Mouse (Mus musculus) MEL (cell line): ENCODE measurements around the gene Klhl36. TPM values are rescaled to one million over a fixed set of nuclear protein-coding genes. Genes with fewer than 3 reads are reported as not detected.

Source experiments
- DNase-seq: peaks from one replicate; pipeline ENCODE4 v3.0.0; 2011; ENCODE audit warnings: low read depth, low spot score
- H3K27ac ChIP-seq: 2 replicates; pipeline ENCODE4 v1.5.1; 2012; ENCODE audit warnings: low read depth, mild to moderate bottlenecking, control low read depth, low read length, moderate library complexity; ENCODE audit not compliant: control insufficient read depth
- H3K27me3 ChIP-seq, 2 experiments: fragments of 150-350 bp in 1 of 2; sonication (generic) in 1 of 2; 2 replicates each; pipeline ENCODE4 v1.6.1; 2012; ENCODE audit warnings: low read length in 2 of 2, mild to moderate bottlenecking in 2 of 2, improper control_type of control experiment in 1 of 2, moderate library complexity in 1 of 2; ENCODE audit not compliant: insufficient read depth in 2 of 2, control insufficient read depth in 1 of 2
- H3K36me3 ChIP-seq, 2 experiments: 2 replicates each; pipeline ENCODE4 v1.6.1; 2012 to 2014; ENCODE audit warnings: low read length in 2 of 2, improper control_type of control experiment in 1 of 2, inconsistent platforms in 1 of 2, mild to moderate bottlenecking in 1 of 2; ENCODE audit not compliant: insufficient read depth in 2 of 2, control insufficient read depth in 1 of 2
- H3K4me1 ChIP-seq, 2 experiments: fragments of 150-350 bp in 1 of 2; sonication (generic) in 1 of 2; 2 replicates each; pipeline ENCODE4 v1.6.1; 2012; ENCODE audit warnings: low read length in 2 of 2, improper control_type of control experiment in 1 of 2, mild to moderate bottlenecking in 1 of 2; ENCODE audit not compliant: insufficient read depth in 2 of 2, control insufficient read depth in 1 of 2
- H3K4me3 ChIP-seq, 2 experiments: fragments of 150-350 bp in 1 of 2; sonication (generic) in 1 of 2; 2 replicates each; pipeline ENCODE4 v1.5.1; 2012; ENCODE audit warnings: low read depth in 2 of 2, low read length in 2 of 2, mild to moderate bottlenecking in 2 of 2, moderate library complexity in 2 of 2, control low read depth in 1 of 2, improper control_type of control experiment in 1 of 2; ENCODE audit not compliant: control insufficient read depth in 1 of 2, insufficient read depth in 1 of 2
- H3K79me2 ChIP-seq: 2 replicates; pipeline ENCODE4 v1.6.1; 2012; ENCODE audit warnings: mild to moderate bottlenecking, low read length, moderate library complexity; ENCODE audit not compliant: control insufficient read depth, poor library complexity, insufficient read depth
- H3K9ac ChIP-seq: 2 replicates; pipeline ENCODE4 v1.6.1; 2012; ENCODE audit warnings: low read depth, mild to moderate bottlenecking, control low read depth, low read length, moderate library complexity; ENCODE audit not compliant: control insufficient read depth, poor library complexity, severe bottlenecking
- H3K9me3 ChIP-seq: fragments of 150-350 bp; sonication (generic); replicated peaks from 2 replicates; pipeline ENCODE4 v1.6.1; 2012; ENCODE audit warnings: mild to moderate bottlenecking, low read length, improper control_type of control experiment, moderate library complexity; ENCODE audit not compliant: insufficient read depth
- BHLHE40 ChIP-seq: IDR thresholded peaks from 2 replicates; pipeline ENCODE4 v1.6.1; 2012; ENCODE audit warnings: low read depth, mild to moderate bottlenecking, inconsistent platforms, low read length, improper control_type of control experiment, borderline replicate concordance
- CHD1 ChIP-seq: IDR thresholded peaks from 2 replicates; pipeline ENCODE4 v1.6.1; 2012; ENCODE audit warnings: low read depth, mild to moderate bottlenecking, inconsistent platforms, low read length, improper control_type of control experiment
- ELF1 ChIP-seq: IDR thresholded peaks from 2 replicates; pipeline ENCODE4 v1.6.1; 2014; ENCODE audit warnings: low read depth, mild to moderate bottlenecking, inconsistent platforms, low read length, improper control_type of control experiment, moderate library complexity
- EP300 ChIP-seq, 2 experiments: IDR thresholded peaks; 2 replicates each; pipeline ENCODE4 v1.6.1; 2011; ENCODE audit warnings: improper control_type of control experiment in 2 of 2, low read length in 2 of 2, low read depth in 1 of 2, mild to moderate bottlenecking in 1 of 2
- ETS1 ChIP-seq: IDR thresholded peaks from 2 replicates; pipeline ENCODE4 v1.6.1; 2012; ENCODE audit warnings: low read depth, mild to moderate bottlenecking, inconsistent platforms, low read length, improper control_type of control experiment, moderate library complexity
- GATA1 ChIP-seq: IDR thresholded peaks from 2 replicates; pipeline ENCODE4 v1.6.1; 2011; ENCODE audit warnings: low read depth, low read length, improper control_type of control experiment
- HCFC1 ChIP-seq: IDR thresholded peaks from 2 replicates; pipeline ENCODE4 v1.6.1; 2012; ENCODE audit warnings: low read depth, mild to moderate bottlenecking, inconsistent platforms, low read length, improper control_type of control experiment, moderate library complexity
- MEF2A ChIP-seq: IDR thresholded peaks from 2 replicates; pipeline ENCODE4 v1.6.1; 2014; ENCODE audit warnings: low read depth, mild to moderate bottlenecking, inconsistent platforms, low read length, improper control_type of control experiment; ENCODE audit not compliant: poor library complexity, insufficient replicate concordance, severe bottlenecking; ENCODE audit errors: extremely low read depth
- MXI1 ChIP-seq: IDR thresholded peaks from 2 replicates; pipeline ENCODE4 v1.6.1; 2011; ENCODE audit warnings: mild to moderate bottlenecking, low read depth, low read length, improper control_type of control experiment
- MYB ChIP-seq: IDR thresholded peaks from 2 replicates; pipeline ENCODE4 v1.6.1; 2011; ENCODE audit warnings: mild to moderate bottlenecking, low read depth, low read length, improper control_type of control experiment
- POLR2A ChIP-seq, 2 experiments: IDR thresholded peaks; 2 replicates each; pipeline ENCODE4 v1.6.1; 2011 to 2012; ENCODE audit warnings: low read length in 2 of 2, mild to moderate bottlenecking in 2 of 2, control low read depth in 1 of 2, improper control_type of control experiment in 1 of 2, low read depth in 1 of 2, moderate library complexity in 1 of 2; ENCODE audit not compliant: control insufficient read depth in 1 of 2, insufficient read depth in 1 of 2, poor library complexity in 1 of 2
- SIN3A ChIP-seq: IDR thresholded peaks from 2 replicates; pipeline ENCODE4 v1.6.1; 2012; ENCODE audit warnings: low read length, improper control_type of control experiment, inconsistent platforms
- TAL1 ChIP-seq: IDR thresholded peaks from 2 replicates; pipeline ENCODE4 v1.6.1; 2012; ENCODE audit warnings: mild to moderate bottlenecking, inconsistent platforms, low read length, moderate library complexity, mixed read lengths
- TBP ChIP-seq: IDR thresholded peaks from 2 replicates; pipeline ENCODE4 v1.8.0; 2011; ENCODE audit warnings: low read depth, low read length, improper control_type of control experiment
- TCF12 ChIP-seq: IDR thresholded peaks from 2 replicates; pipeline ENCODE4 v1.6.1; 2014; ENCODE audit warnings: low read depth, mild to moderate bottlenecking, inconsistent platforms, low read length, improper control_type of control experiment, moderate library complexity
- UBTF ChIP-seq: IDR thresholded peaks from 2 replicates; pipeline ENCODE4 v1.6.1; 2012; ENCODE audit warnings: low read depth, mild to moderate bottlenecking, inconsistent platforms, low read length, improper control_type of control experiment, moderate library complexity, borderline replicate concordance; ENCODE audit not compliant: insufficient read depth
- USF1 ChIP-seq: IDR thresholded peaks from 2 replicates; pipeline ENCODE4 v1.6.1; 2014; ENCODE audit warnings: low read depth, mild to moderate bottlenecking, inconsistent platforms, low read length, improper control_type of control experiment, moderate library complexity
- ZC3H11A ChIP-seq: IDR thresholded peaks from 2 replicates; pipeline ENCODE4 v1.6.1; 2012; ENCODE audit warnings: low read depth, mild to moderate bottlenecking, inconsistent platforms, low read length, improper control_type of control experiment
- ZKSCAN1 ChIP-seq: IDR thresholded peaks from 2 replicates; pipeline ENCODE4 v1.6.1; 2012; ENCODE audit warnings: low read depth, mild to moderate bottlenecking, inconsistent platforms, low read length, improper control_type of control experiment, moderate library complexity
- polyA plus RNA-seq, 2 experiments: library from polyadenylated mRNA; stranded (reverse) in 1 of 2; unstranded in 1 of 2; fragments of >175 nt in 1 of 2; fragments of >200 nt in 1 of 2; gene quantifications; 2 replicates each; pipeline versions ENCODE4 v1.2.1 to v1.2.4; 2012; ENCODE audit warnings: low replicate concordance in 2 of 2, low read depth in 1 of 2; ENCODE audit not compliant: insufficient read length in 2 of 2, insufficient read depth in 1 of 2, missing spikeins in 1 of 2
- total RNA-seq: library from RNA; depleted of rRNA; stranded (reverse); fragments of 300-350 nt; gene quantifications from 2 replicates; pipeline ENCODE4 v1.2.3, GENCODE M21; 2012

The Klhl36 gene
- total and polyA plus RNA-seq, 3 experiments: 4.6 to 6.6 TPM; not detected in 1

- H3K4me3 ChIP-seq: no peak overlapping the region; a peak in 1 of 4 replicates
- H3K27me3 ChIP-seq: no peaks in the 10 kb centered on the region
- TF ChIP-seq TAL1: no peak
- TF ChIP-seq POLR2A (IDR thresholded peaks at IDR 0.05; ENCODE audit: control insufficient read depth in 1 of 2, insufficient read depth in 1 of 2, low read depth in 1 of 2, low read length in 2 of 2, poor library complexity in 1 of 2): no peak
- TF ChIP-seq USF1: no peak
- TF ChIP-seq ELF1: no peak
- TF ChIP-seq MXI1: no peak
- TF ChIP-seq BHLHE40: no peak
- TF ChIP-seq UBTF: no peak
- 0 out of 2 replicates have a peak, but pooled peaks have one; percentile 19 for TF ChIP-seq CHD1
- TF ChIP-seq, all 39 proteins: peak for 1
- H3K79me2 ChIP-seq: no peaks in the 10 kb centered on the region
- H3K36me3 ChIP-seq: peaks cover 0 to 43% of the 10 kb centered on the region in 2 experiments; a peak in 2 of 4 replicates
- peak overlapping the region; percentile 91 for H3K27ac ChIP-seq
- H3K9me3 ChIP-seq: no peaks in the 10 kb centered on the region
- peaks cover 46 to 71% of the 10 kb centered on the region in 2 experiments for H3K4me1 ChIP-seq
- peak overlapping the region; percentile 60 for H3K9ac ChIP-seq
- DNase-seq: no peak
Observed at GRCm38 (mm10) chr8:119827721-119828153, 34.3 kb upstream of the Klhl36 start.

GRCm38 (mm10) chr8:119829015-119829414 lies 33.1 kb upstream of the Klhl36 start:
- H3K4me1 ChIP-seq: peaks cover 51 to 74% of the 10 kb centered on the region in 2 experiments

More at GRCm38 (mm10) chr8:119829015-119829414, 33.1 kb upstream of the Klhl36 start:
- H3K79me2 ChIP-seq: no peaks in the 10 kb centered on the region
- TF ChIP-seq EP300 (IDR thresholded peaks at IDR 0.05; ENCODE audit: low read depth in 1 of 2, low read length in 2 of 2) (peak; percentile 52 to 69; a peak in 3 of 4 replicates), TCF12 (peak; percentile 78), ELF1 (no peak), ZC3H11A (no peak), GATA1 (peak; percentile 65), ZKSCAN1 (no peak), SIN3A (peak; percentile 42; the same call in 1 of the 2 replicates), MXI1 (no peak; the same call in 1 of the 2 replicates), BHLHE40 (peak; percentile 36; the same call in 1 of the 2 replicates), MYB (no peak), POLR2A (IDR thresholded peaks at IDR 0.05; ENCODE audit: control insufficient read depth in 1 of 2, insufficient read depth in 1 of 2, low read depth in 1 of 2, low read length in 2 of 2, poor library complexity in 1 of 2) (peak in 1 of 2 experiments; percentile 36; a peak in 1 of 4 replicates), USF1 (0 out of 2 replicates have a peak, but pooled peaks have one; percentile 16), HCFC1 (no peak), ETS1 (peak; percentile 31; the same call in 1 of the 2 replicates), TBP (0 out of 2 replicates have a peak, but pooled peaks have one; percentile 37), TAL1 (peak; percentile 55), MEF2A (no peak)
- no peaks in the 10 kb centered on the region for H3K27me3 ChIP-seq
- 0 out of 4 replicates have a peak overlapping the region, but pooled peaks of 1 of the 2 experiments have one; percentile 8 for H3K4me3 ChIP-seq
- peaks cover 0 to 46% of the 10 kb centered on the region in 2 experiments; a peak in 2 of 4 replicates for H3K36me3 ChIP-seq
- DNase-seq: peak; percentile 74
- H3K27ac ChIP-seq: peak overlapping the region; percentile 47
- H3K9ac ChIP-seq: peak overlapping the region; percentile 2; the same call in 1 of the 2 replicates
- H3K9me3 ChIP-seq: no peaks in the 10 kb centered on the region
